Mouse (Mus musculus): Measurements from ENCODE around the gene Sardh.

Sardh gene

GRCm38 (mm10) chr2:27228809-27229480 lies 19.2 kb downstream of the Sardh start:
- in situ Hi-C loops (cut with MboI, MseI), result no loop called here

GRCm38 (mm10) chr2:27226572-27226971 lies 21.6 kb downstream of the Sardh start:
- in situ Hi-C loops (cut with MboI, MseI), result no loop called here

GRCm38 (mm10) chr2:27223012-27223421 lies 25.1 kb downstream of the Sardh start:
- in situ Hi-C loops (cut with MboI, MseI), result no loop called here

- in situ Hi-C loops (cut with MboI, MseI), result no loop called here
These were observed 29.6 kb downstream of the Sardh start for GRCm38 (mm10) chr2:27218569-27218968.

GRCm38 (mm10) chr2:27218121-27218544 lies 30.0 kb downstream of the Sardh start:
- in situ Hi-C loops (cut with MboI, MseI), result no loop called here

GRCm38 (mm10) chr2:27215537-27215936 lies 32.6 kb downstream of the Sardh start:
- in situ Hi-C loops (cut with MboI, MseI), result no loop called here

GRCm38 (mm10) chr2:27211966-27212893 lies 35.9 kb downstream of the Sardh start:
- in situ Hi-C loops (cut with MboI, MseI), result no loop called here

GRCm38 (mm10) chr2:27210676-27211210 lies 37.4 kb downstream of the Sardh start:
- in situ Hi-C loops (cut with MboI, MseI), result no loop called here

- in situ Hi-C loops (cut with MboI, MseI), result no loop called here
These were observed 37.9 kb downstream of the Sardh start for GRCm38 (mm10) chr2:27210255-27210654.

GRCm38 (mm10) chr2:27209816-27210215 lies 38.3 kb downstream of the Sardh start:
- in situ Hi-C loops (cut with MboI, MseI), result no loop called here

GRCm38 (mm10) chr2:27209370-27209769 lies 38.8 kb downstream of the Sardh start:
- in situ Hi-C loops (cut with MboI, MseI), result no loop called here

- in situ Hi-C loops (cut with MboI, MseI), result no loop called here
These were observed 41.0 kb downstream of the Sardh start for GRCm38 (mm10) chr2:27207126-27207525.

- in situ Hi-C loops (cut with MboI, MseI), result no loop called here
These were observed 41.9 kb downstream of the Sardh start for GRCm38 (mm10) chr2:27206128-27206797.

GRCm38 (mm10) chr2:27205666-27206065 lies 42.5 kb downstream of the Sardh start:
- in situ Hi-C loops (cut with MboI, MseI), result no loop called here

GRCm38 (mm10) chr2:27200586-27200985 lies 47.6 kb downstream of the Sardh start:
- in situ Hi-C loops (cut with MboI, MseI), result no loop called here

- in situ Hi-C loops (cut with MboI, MseI), result no loop called here
These were observed 49.4 kb downstream of the Sardh start for GRCm38 (mm10) chr2:27198551-27199246.

GRCm38 (mm10) chr2:27189994-27190393 lies 58.1 kb downstream of the Sardh start:
- in situ Hi-C loops (cut with MboI, MseI), result no loop called here

- in situ Hi-C loops (cut with MboI, MseI), result no loop called here
These were observed 60.6 kb downstream of the Sardh start for GRCm38 (mm10) chr2:27187531-27187930.

GRCm38 (mm10) chr2:27183734-27184133 lies 64.4 kb downstream of the Sardh start:
- in situ Hi-C loops (cut with MboI, MseI), result no loop called here

GRCm38 (mm10) chr2:27181907-27182306 lies 66.2 kb downstream of the Sardh start:
- in situ Hi-C loops (cut with MboI, MseI), result no loop called here

GRCm38 (mm10) chr2:27179101-27179500 lies 69.0 kb downstream of the Sardh start:
- in situ Hi-C loops (cut with MboI, MseI), result loop anchor here (10.0 kb wide), 1 partner anchor 894 kb away; no protein-coding TSS in a partner anchor

Data from T-helper 2 cell (primary cell).